Mouse (Mus musculus): Measurements from ENCODE around the gene Ttbk2.

The Ttbk2 gene

DNA sequence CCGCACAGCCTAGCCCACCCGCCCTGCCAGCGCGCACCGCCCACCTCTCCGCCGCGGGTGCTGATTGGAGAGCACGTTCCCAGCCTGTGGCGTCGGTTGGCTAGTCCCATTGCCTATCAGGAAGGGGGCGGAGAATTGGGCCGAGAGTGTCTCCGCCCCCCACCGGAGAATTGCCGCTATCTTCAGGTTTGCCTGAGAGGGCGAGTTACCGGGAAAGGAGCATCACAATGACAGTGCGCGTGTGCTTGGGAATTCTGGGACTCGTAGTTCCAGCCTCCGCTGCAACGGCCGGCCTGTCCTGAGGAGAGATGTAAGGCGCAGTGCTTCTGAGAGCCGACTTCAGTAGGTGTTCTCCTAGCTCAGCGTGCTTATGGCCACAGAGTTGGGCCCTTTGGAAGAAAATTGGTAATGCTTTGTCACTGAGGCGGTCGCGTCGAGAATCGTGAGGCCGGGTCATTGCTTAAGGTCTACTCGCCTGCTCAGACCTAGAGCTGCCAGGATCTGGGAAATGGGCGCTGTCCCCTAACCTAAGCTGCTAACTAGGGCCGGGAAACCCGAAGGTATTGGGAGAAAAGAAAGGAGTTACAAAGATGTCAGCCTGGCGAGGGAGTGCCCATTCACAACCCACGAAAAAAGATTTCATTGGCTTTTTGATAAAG, at the start of gene Ttbk2:
Gene Ttbk2, minus strand, starts transcription at position 181 of the 659 bp plus-strand sequence.
- DNase-seq: peak; percentile 99

GRCm38 (mm10) chr2:120896361-120896760, 46.0 kb upstream of the Ttbk2 start:
- DNase-seq: no peak

DNA sequence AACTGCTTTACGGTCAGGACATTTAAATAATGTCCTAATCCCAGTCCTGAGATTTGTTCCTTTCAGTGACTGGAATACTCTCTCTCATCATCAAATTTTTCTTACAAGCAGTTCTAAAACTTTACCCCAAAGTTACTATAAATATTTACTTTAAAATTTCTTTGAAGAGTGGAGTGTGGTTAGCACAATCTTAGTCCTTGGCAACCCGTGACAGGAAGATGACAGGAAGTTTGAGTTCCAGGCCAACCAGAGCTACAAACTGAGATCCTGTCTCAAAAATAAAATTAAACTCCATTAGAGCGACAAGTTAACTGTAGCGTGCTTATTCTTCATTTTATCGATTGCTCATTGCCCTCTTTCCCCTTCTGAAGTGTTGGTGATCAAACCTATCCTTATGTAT, 37.2 kb upstream of the Ttbk2 start:
- DNase-seq: no peak

DNA sequence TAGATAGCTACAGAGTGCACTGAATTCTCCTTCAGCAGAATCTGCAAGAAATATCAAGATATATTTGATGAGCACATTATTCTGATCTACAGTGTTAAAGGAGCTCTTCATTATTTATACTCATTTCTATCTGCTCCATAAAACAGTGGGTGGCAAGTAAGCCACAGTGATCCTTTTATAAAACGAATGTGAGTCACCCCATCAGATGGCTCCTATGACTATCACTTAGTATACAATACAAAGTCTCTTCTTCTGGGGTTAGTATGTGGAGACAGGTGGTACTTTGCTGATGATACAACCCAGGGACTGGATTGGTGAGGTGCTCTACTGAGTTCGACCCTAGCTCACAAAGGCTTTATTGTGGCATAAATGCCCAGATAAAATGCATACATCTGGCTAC, 22.8 kb upstream of the Ttbk2 start:
- DNase-seq: no peak

- no peak for DNase-seq
Measured at GRCm38 (mm10) chr2:120871447-120872336, 21.3 kb upstream of the Ttbk2 start.

GRCm38 (mm10) chr2:120867336-120867735, 16.9 kb upstream of the Ttbk2 start:
- DNase-seq: no peak

DNA sequence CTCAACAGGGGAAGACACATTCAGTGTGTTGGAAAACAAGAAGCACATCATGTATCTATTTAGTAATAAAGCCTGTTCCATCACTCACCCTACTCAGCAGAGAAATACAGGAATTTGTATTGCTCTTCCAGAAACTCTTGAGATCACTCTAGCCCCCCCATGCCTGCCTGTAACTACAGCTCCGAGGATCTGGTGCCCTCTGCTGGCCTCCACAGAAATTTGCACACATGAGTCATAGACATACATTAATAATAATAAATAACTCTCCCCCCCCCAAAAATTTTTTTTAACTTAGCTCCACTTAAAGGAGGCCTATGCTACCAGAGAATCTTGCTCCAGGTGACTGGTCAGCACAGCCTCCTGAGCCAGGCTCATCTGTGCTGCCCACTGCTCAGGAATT, 16.2 kb upstream of the Ttbk2 start:
- DNase-seq: peak; percentile 54 to 59

GRCm38 (mm10) chr2:120863389-120863788, 13.0 kb upstream of the Ttbk2 start:
- no peak for DNase-seq

- DNase-seq: no peak
Measured at GRCm38 (mm10) chr2:120860699-120861098, 10.3 kb upstream of the Ttbk2 start.

DNA sequence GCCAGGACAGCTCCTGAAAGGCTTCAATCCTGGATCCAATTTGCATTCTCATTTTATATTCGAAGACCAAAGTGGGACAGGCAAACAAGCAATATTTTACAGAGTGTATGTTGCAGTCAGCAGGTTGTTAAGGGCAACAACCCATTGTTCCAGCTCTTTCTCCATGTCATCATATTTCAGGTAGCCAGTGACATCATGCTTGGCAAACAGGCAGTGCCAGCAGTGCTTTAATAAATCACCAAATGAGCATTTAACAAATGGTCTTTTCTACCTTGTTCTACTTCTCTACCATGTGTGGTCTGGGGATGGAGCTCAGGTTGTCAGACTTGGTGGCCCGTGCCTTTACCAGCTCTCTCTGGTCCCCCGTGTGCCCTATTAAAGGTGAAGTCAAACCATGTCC, 7.7 kb upstream of the Ttbk2 start:
- no peak for DNase-seq

DNA sequence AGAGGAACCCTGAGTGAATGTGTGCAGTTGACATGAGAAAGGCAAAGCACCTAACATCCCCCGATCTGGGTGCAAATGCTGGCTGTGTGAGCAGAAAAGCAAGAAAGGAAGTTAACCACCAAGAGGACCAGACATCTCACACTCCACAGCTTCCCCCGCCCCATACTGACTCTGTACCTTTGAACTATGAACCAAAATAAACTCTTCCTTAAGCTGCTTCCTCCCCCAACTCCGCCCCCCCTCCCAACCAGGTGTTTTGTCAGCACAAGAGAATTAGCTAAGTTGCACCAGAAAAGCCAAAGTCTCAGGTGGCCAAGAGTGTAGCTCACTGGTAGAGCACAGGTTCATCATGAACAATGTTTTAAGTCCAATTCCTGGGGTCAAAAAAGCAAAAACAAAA, 2.7 kb upstream of the Ttbk2 start:
- no peak for DNase-seq

- DNase-seq: no peak
Measured at GRCm38 (mm10) chr2:120852626-120853025, 2.2 kb upstream of the Ttbk2 start.

DNA sequence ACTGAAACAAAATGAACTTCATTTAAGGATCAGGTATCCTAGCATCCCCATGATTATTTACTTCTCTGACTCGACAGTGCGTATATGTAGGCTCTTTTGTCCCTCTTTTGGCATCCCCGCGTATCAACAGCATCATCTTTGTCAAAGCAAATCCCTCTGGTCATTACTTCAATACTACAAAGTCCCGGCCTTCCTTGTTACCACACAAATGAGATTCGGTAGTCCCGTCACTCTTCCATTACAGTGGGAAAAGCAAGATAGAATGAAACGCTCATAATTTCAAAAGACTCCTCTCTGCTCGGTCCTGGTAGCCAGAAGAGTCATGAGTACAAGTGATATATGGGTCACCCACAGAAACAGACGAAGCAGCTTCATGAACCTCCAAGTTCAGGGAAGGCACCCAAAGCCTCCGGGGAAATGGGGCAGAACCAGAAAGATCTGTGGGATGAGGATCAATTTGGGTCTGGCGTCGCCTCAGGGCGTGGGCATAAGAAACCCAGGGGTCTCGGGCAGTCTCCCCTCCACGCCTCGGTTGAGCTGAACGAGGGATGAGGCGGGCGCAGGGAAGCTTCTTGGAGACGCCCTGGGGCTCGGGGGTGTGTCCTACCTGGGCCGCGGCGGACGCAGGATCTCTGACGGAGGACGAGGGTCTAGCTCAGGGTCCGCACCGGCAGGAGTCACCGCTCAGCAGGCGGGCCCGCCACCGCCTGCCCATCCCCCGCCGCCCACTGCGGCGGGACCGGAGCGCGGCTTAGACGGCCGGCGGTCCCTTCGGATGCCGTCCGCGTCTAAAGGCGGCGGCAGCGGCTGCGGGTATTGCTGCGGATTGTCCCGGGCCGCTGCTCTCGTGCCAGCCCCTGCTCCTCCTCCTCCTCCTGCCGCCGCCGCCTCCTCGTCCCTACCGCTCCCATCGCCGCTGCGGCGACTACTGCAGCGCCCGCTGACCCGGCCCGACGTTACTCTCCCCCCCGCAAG, 668 bp downstream of the Ttbk2 start, which contains the start of gene Cdan1:
Gene Cdan1, minus strand, starts transcription at position 680 of the 975 bp plus-strand sequence.
- peak; percentile 71 to 72 for DNase-seq

DNA sequence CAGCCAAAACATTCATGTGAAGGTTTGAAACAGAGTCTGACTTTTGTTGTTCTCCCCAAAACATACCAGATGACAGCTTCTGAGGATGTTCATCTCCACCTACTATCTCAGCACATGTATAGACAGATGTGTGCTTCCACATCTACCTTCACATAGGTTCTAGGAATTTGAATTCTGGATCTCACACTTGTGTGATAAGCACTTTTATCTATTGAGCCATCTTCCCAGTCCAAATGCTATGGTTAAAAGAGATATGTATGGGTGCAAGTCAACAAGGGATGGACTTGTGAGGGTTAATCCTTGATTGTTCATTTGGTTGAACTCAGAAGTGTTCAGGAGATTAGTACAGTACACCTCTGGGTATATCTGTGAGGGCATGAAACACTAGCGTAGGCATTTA, 5.1 kb downstream of the Ttbk2 start:
- no peak for DNase-seq

GRCm38 (mm10) chr2:120843990-120844389, 6.4 kb downstream of the Ttbk2 start:
- no peak for DNase-seq

- no peak for DNase-seq
Measured at GRCm38 (mm10) chr2:120841211-120841610, 9.2 kb downstream of the Ttbk2 start.

GRCm38 (mm10) chr2:120835167-120835566, 15.2 kb downstream of the Ttbk2 start:
- DNase-seq: no peak

GRCm38 (mm10) chr2:120826936-120827638, 23.3 kb downstream of the Ttbk2 start:
- DNase-seq: no peak

DNA sequence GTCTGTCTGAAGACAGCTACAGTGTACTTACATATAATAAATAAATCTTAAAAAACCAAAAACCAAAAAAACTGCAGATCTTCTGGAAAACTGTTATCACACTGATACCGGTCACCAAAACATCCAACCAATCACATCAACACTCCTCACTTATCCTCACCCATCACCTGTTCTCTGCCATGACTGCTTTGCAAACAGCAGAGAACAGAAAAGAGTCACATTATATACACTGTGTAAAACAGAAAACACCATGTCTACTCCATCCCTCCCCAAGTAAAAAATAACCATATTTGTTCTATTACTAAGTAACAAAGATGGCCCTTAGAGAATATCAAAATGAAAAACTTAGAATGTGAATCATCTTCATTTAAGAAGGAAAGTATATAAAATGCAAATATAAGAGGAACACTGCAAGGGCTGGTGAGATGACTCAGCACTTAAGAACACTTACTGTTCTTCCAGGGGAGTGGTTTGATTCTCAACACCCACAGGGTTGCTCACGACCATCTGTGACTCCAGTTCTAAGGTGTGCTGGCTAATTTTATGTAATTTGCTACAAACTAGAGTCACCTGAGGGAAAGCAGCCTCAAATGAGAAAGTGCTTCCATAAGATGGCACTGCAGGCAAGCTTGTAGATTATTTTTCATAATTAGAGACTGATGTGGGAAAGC, 80.0 kb downstream of the Ttbk2 start:
- no peak for DNase-seq

GRCm38 (mm10) chr2:120761922-120762321, 88.5 kb downstream of the Ttbk2 start:
- DNase-seq: no peak

DNA sequence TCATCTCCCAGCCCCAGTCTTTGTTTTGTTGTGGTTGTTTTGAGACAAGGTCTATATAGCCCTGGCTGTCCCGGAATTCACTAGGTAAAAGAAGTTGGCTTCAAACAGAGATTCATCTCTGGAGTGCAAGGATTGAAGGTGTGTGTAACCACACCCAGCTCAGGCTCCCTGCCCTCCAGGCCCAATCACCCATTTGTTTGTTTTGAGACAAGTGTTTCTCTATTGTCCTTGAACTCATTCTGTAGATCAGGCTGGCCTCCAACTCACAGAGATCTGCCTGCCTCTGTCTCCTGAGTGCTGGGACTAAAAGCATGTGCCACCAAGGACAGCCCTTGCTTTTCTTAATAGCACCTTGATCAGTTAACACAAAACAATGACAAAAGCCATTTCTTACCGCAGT, 102.4 kb downstream of the Ttbk2 start:
- DNase-seq: no peak

DNA sequence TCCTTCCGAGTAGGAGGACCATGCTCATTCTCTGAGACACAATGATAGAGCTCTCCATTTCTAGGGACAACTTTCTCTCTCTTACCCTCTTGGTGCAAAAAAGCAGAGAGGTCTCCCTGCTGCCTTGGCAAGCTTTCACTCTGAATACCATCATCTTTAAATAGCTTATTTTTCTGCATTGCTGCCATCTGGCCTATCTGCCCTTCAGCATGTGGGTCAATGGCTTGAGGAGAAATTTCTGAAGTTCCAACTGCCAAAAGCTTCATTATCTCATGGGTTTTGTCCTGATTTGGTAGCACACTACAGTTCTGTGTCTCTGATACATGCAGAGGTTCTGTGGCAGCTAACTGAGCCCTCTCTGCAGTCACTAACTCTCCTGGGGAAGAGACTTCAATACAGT, 104.9 kb downstream of the Ttbk2 start:
- no peak for DNase-seq
